Mouse (Mus musculus) cortical plate, adult 2 months (tissue): ENCODE results near the gene Sec24d.

ENCODE experiments used
- CTCF ChIP-seq: fragments of 200-500 bp; IDR thresholded peaks from 2 replicates; pipeline ENCODE4 v1.5.1; 2011; ENCODE audit warnings: mild to moderate bottlenecking, control low read depth, low read length; ENCODE audit not compliant: insufficient read depth; ENCODE audit errors: extremely low read depth
- POLR2A ChIP-seq: fragments of 200-500 bp; IDR thresholded peaks from 2 replicates; pipeline ENCODE4 v1.6.1; 2011; ENCODE audit warnings: mild to moderate bottlenecking, low read length, control low read depth; ENCODE audit not compliant: insufficient read depth; ENCODE audit errors: extremely low read depth

DNA sequence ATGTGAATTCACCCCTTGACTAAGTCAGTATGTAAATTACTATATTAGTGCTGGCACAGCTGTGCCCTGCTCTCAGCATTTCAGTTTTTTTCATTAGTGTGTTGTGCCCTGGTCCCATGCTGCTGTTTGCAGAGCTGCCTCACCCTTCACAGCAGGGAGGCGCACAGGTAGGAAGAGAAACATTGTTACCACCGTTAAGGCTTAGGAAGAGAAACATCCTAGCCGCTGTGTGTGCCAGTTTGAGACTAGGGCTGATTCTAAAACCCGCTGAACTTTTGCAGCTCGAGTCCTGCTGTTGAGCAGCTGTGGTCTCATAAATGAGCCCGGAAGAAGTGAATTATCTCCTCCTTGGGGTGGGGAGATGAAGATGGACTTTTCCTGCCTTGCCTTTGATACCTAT is 41.9 kb downstream of the Sec24d start:
- no peak for TF ChIP-seq CTCF
- no peak for TF ChIP-seq POLR2A
